Mouse (Mus musculus): ENCODE results near the gene Ccdc87.
A peak's percentile ranks its signal among the peaks of the same experiment; 100 is the strongest.
"Not testable (repeated sequence)": the region's sequence is repeated elsewhere in the genome, so short reads cannot be mapped to it uniquely, and the experiment has no call there.

Ccdc87 gene

GRCm38 (mm10) chr19:4839149-4839548 is at the start of gene Ccdc87, which contains the start of gene Ccs:
Gene Ccdc87, plus strand, starts transcription at chr19:4839366.
Gene Ccs, minus strand, starts transcription at chr19:4839332.
- DNase-seq (ENCODE audit: low spot score), result peak; percentile 94

GRCm38 (mm10) chr19:4793281-4793830 is 45.8 kb upstream of the Ccdc87 start:
- DNase-seq (ENCODE audit: low spot score), result no peak

DNA sequence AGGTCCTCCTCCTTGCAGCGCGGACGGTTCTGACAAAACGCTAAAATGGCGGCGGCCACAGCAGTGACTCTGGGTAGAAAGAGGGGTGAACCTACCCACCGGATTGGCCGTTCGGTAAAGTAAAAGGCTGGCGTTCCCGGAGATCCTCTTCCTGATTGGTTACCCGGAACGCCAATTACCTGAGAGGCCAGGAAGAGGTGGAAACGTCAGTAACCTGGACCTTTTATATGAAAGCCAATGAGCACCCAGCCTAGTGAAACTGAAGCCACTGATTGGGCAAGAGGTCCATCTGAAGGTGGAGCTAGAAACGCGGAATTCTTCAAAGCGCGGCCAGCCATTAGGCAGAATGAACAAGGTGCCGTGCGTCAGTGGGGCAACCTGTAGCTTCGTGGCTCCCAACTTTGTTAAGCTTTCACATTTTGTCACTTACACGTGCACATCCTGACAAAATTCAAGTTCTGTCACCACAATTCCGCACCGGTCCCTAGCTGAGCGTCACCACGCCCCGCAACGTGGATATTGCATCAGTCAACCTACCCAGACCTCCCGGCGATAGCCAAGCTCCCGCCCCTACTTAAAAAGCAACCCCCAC is 45.2 kb upstream of the Ccdc87 start, which contains the start of gene Rbm4:
TSS of gene Rbm4 (minus strand) at position 71 of the 592 bp plus-strand sequence.
- peak; percentile 92 for DNase-seq (ENCODE audit: low spot score)

GRCm38 (mm10) chr19:4795929-4796328 is 43.2 kb upstream of the Ccdc87 start:
- no peak for DNase-seq (ENCODE audit: low spot score)

- no peak for DNase-seq (ENCODE audit: low spot score)
Observed at GRCm38 (mm10) chr19:4797846-4798245, 41.3 kb upstream of the Ccdc87 start.

DNA sequence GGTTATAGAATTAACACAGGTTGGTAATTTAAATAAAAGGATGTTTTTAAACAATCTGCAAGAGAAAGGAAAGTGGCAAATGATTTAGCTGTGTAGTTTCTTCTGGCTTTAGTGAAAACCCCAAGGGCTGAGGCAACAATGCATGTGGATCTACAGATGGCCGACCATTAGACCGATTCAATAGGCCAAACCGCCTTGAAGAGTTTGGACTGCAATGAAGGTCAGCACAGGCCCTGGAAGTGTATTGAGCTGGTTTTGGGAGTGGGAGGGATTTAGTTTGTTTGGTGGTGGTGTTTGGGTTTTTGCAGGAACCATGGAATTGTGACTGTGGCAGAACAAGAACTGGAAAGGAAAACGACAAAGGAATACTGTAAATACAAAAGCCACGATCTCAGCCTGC is 40.1 kb upstream of the Ccdc87 start:
- DNase-seq (ENCODE audit: low spot score), result no peak

- no peak for DNase-seq (ENCODE audit: low spot score)
Observed at GRCm38 (mm10) chr19:4802691-4803091, 36.5 kb upstream of the Ccdc87 start.

GRCm38 (mm10) chr19:4803283-4803682 is 35.9 kb upstream of the Ccdc87 start:
- DNase-seq (ENCODE audit: low spot score), result no peak

DNA sequence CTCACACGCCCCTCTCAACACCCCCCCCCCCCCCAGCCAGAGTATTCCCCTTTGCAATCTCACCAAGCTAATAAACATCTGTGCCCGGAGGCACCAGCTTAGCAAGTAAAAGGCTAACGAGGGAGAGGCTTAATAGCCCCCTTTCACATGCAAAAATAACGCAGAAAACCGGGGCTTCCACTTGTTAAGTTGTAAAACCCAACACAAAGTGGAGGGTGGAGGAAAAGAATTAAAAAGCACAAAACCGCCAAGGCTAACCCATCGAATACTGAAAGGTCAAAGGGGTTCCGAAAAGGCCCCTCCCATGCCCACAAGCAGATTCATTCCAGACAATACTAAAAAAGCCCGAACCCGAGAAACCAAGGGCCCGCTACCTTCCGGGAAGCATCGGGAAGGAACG is 28.9 kb upstream of the Ccdc87 start:
- DNase-seq (ENCODE audit: low spot score), result no peak

GRCm38 (mm10) chr19:4810746-4811062 is 28.5 kb upstream of the Ccdc87 start:
- no peak for DNase-seq (ENCODE audit: low spot score)

DNA sequence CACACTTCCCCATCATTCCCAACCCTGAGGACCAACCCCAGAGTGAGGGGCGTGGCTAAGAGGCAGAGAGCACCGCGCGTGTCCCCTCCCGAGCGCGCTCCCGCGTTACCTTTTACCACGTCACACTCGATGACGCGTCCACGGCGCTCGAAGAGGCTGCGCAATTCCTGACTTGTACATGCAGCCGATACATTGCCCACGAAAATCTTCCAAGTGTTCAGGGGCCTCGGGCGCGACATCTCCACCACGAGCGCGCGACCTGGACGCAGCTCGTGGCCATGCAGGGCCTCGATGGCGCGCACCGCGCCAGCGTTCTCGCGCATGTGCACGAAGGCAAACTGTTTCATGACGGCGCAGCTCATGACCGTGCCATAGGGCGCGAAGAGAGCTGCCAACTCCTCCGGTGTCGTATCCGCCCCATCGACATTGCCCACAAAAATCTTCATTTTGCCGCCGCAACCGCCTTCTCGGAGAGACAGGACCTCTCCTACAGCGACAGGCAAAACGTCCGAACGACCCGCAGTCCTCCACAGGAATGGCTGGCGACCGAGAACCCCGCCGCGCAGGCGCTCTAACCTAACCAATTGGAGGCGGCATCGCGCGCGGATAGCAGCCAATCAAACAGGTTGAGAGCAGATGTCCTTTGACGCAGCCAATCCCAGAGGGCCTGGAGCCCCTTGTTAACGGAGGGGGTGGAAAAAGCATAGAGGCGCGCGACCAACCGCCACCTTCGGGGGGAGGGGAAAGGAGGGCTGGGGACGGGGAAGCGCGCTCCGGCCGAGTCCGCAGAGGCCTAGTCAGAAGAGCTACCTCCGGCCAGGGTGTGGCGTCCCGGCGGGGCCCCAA is 27.9 kb upstream of the Ccdc87 start, which contains the start of the genes Gm21992 and Rbm14:
TSS of gene Gm21992 (minus strand) at position 550 of the 846 bp plus-strand sequence.
TSS of gene Rbm14 (minus strand) at position 572 of the 846 bp plus-strand sequence.
- peak; percentile 93 for DNase-seq (ENCODE audit: low spot score)

DNA sequence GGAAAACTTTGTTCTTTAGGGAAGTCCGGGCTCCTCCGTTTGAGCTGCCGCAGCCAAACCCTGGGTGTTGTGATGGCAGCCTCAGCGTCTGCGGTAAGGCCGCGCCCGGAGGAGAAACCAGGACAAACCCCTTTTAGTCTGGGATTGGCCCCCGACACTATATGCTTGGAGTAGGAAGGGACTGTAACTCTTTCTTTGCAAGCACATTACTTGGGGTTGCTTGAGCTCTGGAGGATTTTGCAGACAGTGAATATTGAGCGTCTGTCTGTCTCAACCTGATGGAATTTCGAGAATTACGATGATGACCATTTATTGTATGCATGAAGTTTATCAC is 27.3 kb upstream of the Ccdc87 start:
- no peak for DNase-seq (ENCODE audit: low spot score)

- not testable (repeated sequence) for DNase-seq (ENCODE audit: low spot score)
Observed at GRCm38 (mm10) chr19:4812334-4812949, 26.7 kb upstream of the Ccdc87 start.

DNA sequence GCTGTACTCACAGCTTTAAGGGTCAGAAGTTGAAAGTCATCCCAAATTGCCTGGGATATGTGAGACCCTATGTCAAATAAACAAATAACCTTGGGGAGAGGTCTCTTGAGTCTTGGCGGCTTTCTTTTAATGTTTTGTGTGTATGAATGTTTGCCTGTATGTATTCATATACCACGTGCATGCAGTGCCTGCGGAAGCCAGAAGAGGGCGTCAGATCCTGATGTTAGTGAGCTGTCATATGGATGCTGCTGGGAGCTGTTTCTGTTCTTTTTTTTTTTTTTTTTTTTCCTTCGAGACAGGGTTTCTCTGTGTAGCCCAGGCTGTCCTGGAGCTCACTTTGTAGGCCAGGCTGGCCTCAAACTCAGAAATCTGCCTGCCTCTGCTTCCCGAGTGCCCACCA is 26.2 kb upstream of the Ccdc87 start:
- peak; percentile 15 for DNase-seq (ENCODE audit: low spot score)

GRCm38 (mm10) chr19:4817182-4817835 is 21.9 kb upstream of the Ccdc87 start:
- no peak for DNase-seq (ENCODE audit: low spot score)

GRCm38 (mm10) chr19:4820678-4821303 is 18.4 kb upstream of the Ccdc87 start:
- DNase-seq (ENCODE audit: low spot score), result peak; percentile 76

GRCm38 (mm10) chr19:4828444-4829114 is 10.6 kb upstream of the Ccdc87 start:
- DNase-seq (ENCODE audit: low spot score), result no peak

DNA sequence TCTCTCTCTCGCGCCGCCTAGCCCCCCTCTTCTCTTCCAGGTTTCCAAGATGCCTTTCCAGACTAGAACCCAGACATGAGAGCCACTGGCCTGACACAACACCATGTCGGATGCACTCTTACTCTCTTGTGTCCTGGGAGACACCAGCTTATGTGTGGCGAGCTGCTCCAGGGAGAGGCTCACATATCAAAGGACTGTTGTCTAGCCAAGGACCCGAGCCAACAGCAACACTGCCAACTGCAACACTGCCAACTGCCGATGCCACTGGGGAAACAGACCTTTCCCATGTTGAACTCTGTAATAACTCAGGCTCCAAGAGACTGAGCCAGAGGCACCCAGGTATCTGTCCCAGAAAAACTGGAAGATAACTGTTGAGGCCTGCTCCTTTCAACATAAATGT is 10.0 kb upstream of the Ccdc87 start:
- peak; percentile 56 for DNase-seq (ENCODE audit: low spot score)

DNA sequence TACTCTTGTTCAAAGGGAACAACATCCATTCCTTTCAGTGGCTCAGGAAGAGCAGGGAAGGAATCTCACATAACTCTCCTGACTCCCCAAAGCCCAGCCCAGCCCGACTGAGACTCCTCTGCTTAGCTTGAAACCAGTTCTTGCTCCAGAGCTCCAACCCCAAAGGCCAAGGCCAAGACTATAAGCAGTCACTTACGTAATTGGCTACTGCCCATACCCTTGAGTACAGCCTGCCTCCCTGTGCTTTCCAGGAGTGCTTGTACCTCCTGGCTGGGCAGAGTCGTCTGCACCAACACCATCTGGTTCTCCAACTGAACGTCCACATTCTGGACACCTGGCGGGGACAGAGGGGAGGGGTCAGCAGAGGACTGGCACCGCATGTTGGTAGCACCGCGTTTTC is 5.2 kb upstream of the Ccdc87 start:
- DNase-seq (ENCODE audit: low spot score), result no peak

DNA sequence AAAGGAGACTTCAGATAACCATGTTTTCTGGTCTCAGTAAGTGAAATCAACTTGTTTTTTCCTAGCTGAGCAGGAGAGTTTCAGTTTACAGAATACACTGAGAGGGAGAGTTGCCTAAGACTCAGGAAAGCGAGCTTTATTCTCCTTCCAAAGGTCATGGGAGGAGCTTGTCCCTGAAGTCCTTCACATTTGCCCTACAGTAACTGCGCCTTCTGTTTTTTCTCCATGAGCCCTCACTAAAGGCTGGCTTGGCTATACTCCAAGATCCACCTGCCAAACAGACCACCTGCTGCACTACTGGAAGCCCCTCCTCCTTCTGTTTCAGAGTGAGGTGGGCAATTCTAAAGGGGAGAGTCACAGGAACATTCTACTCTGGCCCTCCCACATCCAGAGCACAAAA is 3.1 kb upstream of the Ccdc87 start:
- no peak for DNase-seq (ENCODE audit: low spot score)

DNA sequence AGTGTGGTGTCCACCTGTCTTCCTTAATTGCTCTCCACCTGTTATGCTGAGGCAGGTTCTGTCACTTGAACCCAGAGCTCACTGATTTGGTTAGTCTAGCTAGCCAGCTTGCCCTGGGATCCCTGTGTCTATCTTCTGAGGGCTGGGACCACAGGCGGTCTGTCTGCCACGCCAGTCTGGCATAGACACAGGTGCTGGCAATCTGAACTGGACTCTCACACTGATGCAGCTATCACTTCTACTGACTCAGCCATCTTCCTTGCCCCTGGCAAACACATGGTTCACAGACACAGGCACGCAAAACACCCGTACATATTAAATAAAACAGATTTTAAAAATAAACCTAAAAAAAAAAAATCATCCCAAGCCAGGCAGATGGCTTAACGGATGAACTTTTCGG is 2.1 kb upstream of the Ccdc87 start:
- no peak for DNase-seq (ENCODE audit: low spot score)

All from ovary, postnatal 14 days (tissue).